Mouse (Mus musculus) right cerebral cortex, postnatal 36 days (tissue): ENCODE results near the gene Hrh1.
A peak's percentile ranks its signal among the peaks of the same experiment; 100 is the strongest.

Source experiments
- DNase-seq, 2 experiments: peaks; one replicate each; pipeline ENCODE4 v3.0.0; 2022; ENCODE audit warnings: low spot score in 2 of 2, mixed read lengths in 1 of 2

Hrh1 gene

GRCm38 (mm10) chr6:114397691-114398217, at the start of gene Hrh1:
Gene Hrh1 (plus strand): TSS chr6:114397936.
- no peak for DNase-seq

- peak in 1 of 2 experiments; percentile 43 for DNase-seq
Measured at GRCm38 (mm10) chr6:114354635-114355034, 43.1 kb upstream of the Hrh1 start.

GRCm38 (mm10) chr6:114358171-114358570, 39.6 kb upstream of the Hrh1 start:
- DNase-seq = no peak

GRCm38 (mm10) chr6:114362355-114362754, 35.4 kb upstream of the Hrh1 start:
- DNase-seq = no peak

- DNase-seq = no peak
Measured at GRCm38 (mm10) chr6:114363740-114364139, 34.0 kb upstream of the Hrh1 start.

GRCm38 (mm10) chr6:114364734-114365133, 33.0 kb upstream of the Hrh1 start:
- no peak for DNase-seq

- no peak for DNase-seq
Measured at GRCm38 (mm10) chr6:114366191-114366590, 31.5 kb upstream of the Hrh1 start.

- DNase-seq = peak; percentile 66 to 85
Measured at GRCm38 (mm10) chr6:114367681-114368080, 30.1 kb upstream of the Hrh1 start.

- no peak for DNase-seq
Measured at GRCm38 (mm10) chr6:114368196-114368595, 29.5 kb upstream of the Hrh1 start.

GRCm38 (mm10) chr6:114372741-114373140, 25.0 kb upstream of the Hrh1 start:
- DNase-seq = no peak

- DNase-seq = no peak
Measured at GRCm38 (mm10) chr6:114380872-114381271, 16.9 kb upstream of the Hrh1 start.

GRCm38 (mm10) chr6:114387320-114387719, 10.4 kb upstream of the Hrh1 start:
- no peak for DNase-seq

GRCm38 (mm10) chr6:114387855-114388254, 9.9 kb upstream of the Hrh1 start:
- DNase-seq = no peak

- no peak for DNase-seq
Measured at GRCm38 (mm10) chr6:114390129-114390528, 7.6 kb upstream of the Hrh1 start.

- no peak for DNase-seq
Measured at GRCm38 (mm10) chr6:114394982-114395381, 2.8 kb upstream of the Hrh1 start.

- no peak for DNase-seq
Measured at GRCm38 (mm10) chr6:114396605-114397004, 1.1 kb upstream of the Hrh1 start.

- DNase-seq = no peak
Measured at GRCm38 (mm10) chr6:114397280-114397679, 456 bp upstream of the Hrh1 start.

- DNase-seq = peak; percentile 55 to 67
Measured at GRCm38 (mm10) chr6:114398626-114399025, 890 bp downstream of the Hrh1 start.

- no peak for DNase-seq
Measured at GRCm38 (mm10) chr6:114400387-114400786, 2.7 kb downstream of the Hrh1 start.

GRCm38 (mm10) chr6:114400841-114401240, 3.1 kb downstream of the Hrh1 start:
- DNase-seq = no peak

- DNase-seq = no peak
Measured at GRCm38 (mm10) chr6:114402161-114402560, 4.4 kb downstream of the Hrh1 start.

GRCm38 (mm10) chr6:114403632-114404031, 5.9 kb downstream of the Hrh1 start:
- DNase-seq = no peak

- DNase-seq = no peak
Measured at GRCm38 (mm10) chr6:114404128-114404527, 6.4 kb downstream of the Hrh1 start.

GRCm38 (mm10) chr6:114404774-114405468, 7.2 kb downstream of the Hrh1 start:
- peak in 1 of 2 experiments; percentile 36 for DNase-seq
